Mouse (Mus musculus): ENCODE measurements around the gene Galnt13. TPM values are rescaled to one million over a fixed set of nuclear protein-coding genes. Genes with fewer than 3 reads are reported as not detected.

The Galnt13 gene
- polyA plus RNA-seq (2014; fragmentation: Illumina TruSeq; extraction: RNeasy Lipid Tissue Mini Kit (QIAGEN cat#74804); ENCODE audit: low read depth, low replicate concordance) = not detected

GRCm38 (mm10) chr2:54435937-54436735 is at the start of gene Galnt13:
Gene Galnt13 (plus strand): TSS chr2:54436317.

Measured in heart, adult 10 weeks (tissue).